Mouse (Mus musculus) stomach, embryonic 16.5 days (tissue): ENCODE results near the gene Chn1. TPM values are rescaled to one million over a fixed set of nuclear protein-coding genes. Genes with fewer than 3 reads are reported as not detected.
A peak's percentile ranks its signal among the peaks of the same experiment; 100 is the strongest.

Experiments used
- ATAC-seq: fragments of 200-750 bp; cut with Nextera tagmentation; 2 replicates; pipeline ENCODE4 v1.8.0; 2017; ENCODE audit warnings: moderate number of reproducible peaks, moderate TSS enrichment; ENCODE audit not compliant: insufficient read depth, low FRiP score
- H3K27ac ChIP-seq: fragments of 300-500 bp; sonication (generic); 2 replicates; pipeline ENCODE4 v1.5.1; 2014; ENCODE audit warnings: low read length
- H3K27me3 ChIP-seq: fragments of 300-500 bp; sonication (generic); 2 replicates; pipeline ENCODE4 v1.6.1; 2014; ENCODE audit warnings: low read length, control low read depth, mixed read lengths; ENCODE audit not compliant: control insufficient read depth, insufficient read depth
- H3K36me3 ChIP-seq: fragments of 300-500 bp; sonication (generic); 2 replicates; pipeline ENCODE4 v1.6.1; 2014; ENCODE audit warnings: low read length; ENCODE audit not compliant: control insufficient read depth, insufficient read depth
- H3K4me1 ChIP-seq: fragments of 300-500 bp; sonication (generic); 2 replicates; pipeline ENCODE4 v1.6.1; 2014; ENCODE audit warnings: low read length, control low read depth, mixed read lengths; ENCODE audit not compliant: control insufficient read depth, insufficient read depth
- H3K4me2 ChIP-seq: fragments of 300-500 bp; sonication (generic); 2 replicates; pipeline ENCODE4 v1.6.1; 2014; ENCODE audit warnings: low read depth, low read length, mixed read lengths
- H3K4me3 ChIP-seq: fragments of 300-500 bp; sonication (generic); replicated peaks from 2 replicates; pipeline ENCODE4 v1.5.1; 2014; ENCODE audit warnings: mild to moderate bottlenecking, low read length
- H3K9ac ChIP-seq: fragments of 300-500 bp; sonication (generic); 2 replicates; pipeline ENCODE4 v1.6.1; 2014; ENCODE audit warnings: low read length
- H3K9me3 ChIP-seq: fragments of 300-500 bp; sonication (generic); replicated peaks from 2 replicates; pipeline ENCODE4 v1.6.1; 2016; ENCODE audit warnings: low read length, control low read depth; ENCODE audit not compliant: control insufficient read depth
- WGBS: fragments of 180-500 bp; shearing (Covaris S2); extraction: QIAGEN DNeasy Blood & Tissue Kit; methylation state at CpG from one replicate; pipeline ENCODE4 v1.1.7; 2014; 5-methylcytosine and 5-hydroxymethylcytosine counted together
- polyA plus RNA-seq: library from polyadenylated mRNA; unstranded; fragments of >200 nt; fragmentation: Nextera tagmentation; extraction: Ambion mirVana; gene quantifications from 2 replicates; pipeline ENCODE4 v1.2.1, GENCODE M21; 2015

The Chn1 gene
- polyA plus RNA-seq, 1 experiment from 2014 or later = 13.1 TPM

GRCm38 (mm10) chr2:73609067-73609723 lies 166.0 kb downstream of the Chn1 start:
- Histone ChIP-seq H3K27me3 (no peaks in the 10 kb centered on the region), H3K4me1 (no peaks in the 10 kb centered on the region), H3K36me3 (no peaks in the 10 kb centered on the region), H3K27ac (no peak overlapping the region), H3K4me3 (no peak overlapping the region), H3K9ac (no peak overlapping the region), H3K4me2 (no peak overlapping the region), H3K9me3 (no peaks in the 10 kb centered on the region)
- peak; percentile 58; the same call in 1 of the 2 replicates for ATAC-seq
- 67% methylated on average over 5 of the region's 5 CpGs for WGBS

GRCm38 (mm10) chr2:73608391-73608790 lies 166.8 kb downstream of the Chn1 start:
- H3K4me3 ChIP-seq = no peak overlapping the region
- ATAC-seq = no peak
- no peaks in the 10 kb centered on the region for H3K27me3 ChIP-seq
- 68% methylated on average over 6 of the region's 6 CpGs for WGBS
- H3K27ac ChIP-seq = no peak overlapping the region
- no peaks in the 10 kb centered on the region for H3K36me3 ChIP-seq
- H3K9me3 ChIP-seq = no peaks in the 10 kb centered on the region
- H3K4me1 ChIP-seq = no peaks in the 10 kb centered on the region
- no peak overlapping the region for H3K9ac ChIP-seq
- H3K4me2 ChIP-seq = no peak overlapping the region

GRCm38 (mm10) chr2:73607609-73608008 lies 167.5 kb downstream of the Chn1 start:
- H3K27ac ChIP-seq = no peak overlapping the region
- WGBS = 35% methylated on average over 4 of the region's 4 CpGs
- no peaks in the 10 kb centered on the region for H3K4me1 ChIP-seq
- no peak overlapping the region for H3K4me3 ChIP-seq
- no peaks in the 10 kb centered on the region for H3K27me3 ChIP-seq
- no peaks in the 10 kb centered on the region for H3K9me3 ChIP-seq
- no peak for ATAC-seq
- no peak overlapping the region for H3K4me2 ChIP-seq
- no peaks in the 10 kb centered on the region for H3K36me3 ChIP-seq
- 0 out of 2 replicates have a peak overlapping the region, but pooled peaks have one; percentile 14 for H3K9ac ChIP-seq

GRCm38 (mm10) chr2:73607146-73607545 lies 168.0 kb downstream of the Chn1 start:
- Histone ChIP-seq H3K27me3 (no peaks in the 10 kb centered on the region), H3K4me2 (no peak overlapping the region), H3K9ac (no peak overlapping the region), H3K4me1 (no peaks in the 10 kb centered on the region), H3K36me3 (no peaks in the 10 kb centered on the region), H3K4me3 (no peak overlapping the region), H3K9me3 (no peaks in the 10 kb centered on the region), H3K27ac (no peak overlapping the region)
- WGBS = 61% methylated on average over 2 of the region's 2 CpGs
- ATAC-seq = no peak

GRCm38 (mm10) chr2:73606616-73607015 lies 168.5 kb downstream of the Chn1 start:
- H3K27ac ChIP-seq = no peak overlapping the region
- no peaks in the 10 kb centered on the region for H3K36me3 ChIP-seq
- H3K9me3 ChIP-seq = no peaks in the 10 kb centered on the region
- ATAC-seq = no peak
- no peak overlapping the region for H3K9ac ChIP-seq
- H3K4me2 ChIP-seq = no peak overlapping the region
- no peak overlapping the region for H3K4me3 ChIP-seq
- WGBS = 93% methylated on average over 6 of the region's 6 CpGs
- no peaks in the 10 kb centered on the region for H3K27me3 ChIP-seq
- H3K4me1 ChIP-seq = no peaks in the 10 kb centered on the region

GRCm38 (mm10) chr2:73605077-73605476 lies 170.1 kb downstream of the Chn1 start:
- Histone ChIP-seq H3K4me1 (no peaks in the 10 kb centered on the region), H3K9me3 (no peaks in the 10 kb centered on the region), H3K4me2 (no peak overlapping the region), H3K4me3 (no peak overlapping the region), H3K27ac (no peak overlapping the region), H3K27me3 (no peaks in the 10 kb centered on the region), H3K36me3 (no peaks in the 10 kb centered on the region), H3K9ac (no peak overlapping the region)
- 65% methylated on average over 8 of the region's 8 CpGs for WGBS
- no peak for ATAC-seq

- no peak overlapping the region for H3K9ac ChIP-seq
- no peak for ATAC-seq
- no peaks in the 10 kb centered on the region for H3K27me3 ChIP-seq
- no peaks in the 10 kb centered on the region for H3K9me3 ChIP-seq
- H3K4me2 ChIP-seq = no peak overlapping the region
- no peaks in the 10 kb centered on the region for H3K4me1 ChIP-seq
- H3K4me3 ChIP-seq = no peak overlapping the region
- 85% methylated on average over 2 of the region's 2 CpGs for WGBS
- H3K36me3 ChIP-seq = no peaks in the 10 kb centered on the region
- H3K27ac ChIP-seq = no peak overlapping the region
Observed at GRCm38 (mm10) chr2:73604579-73604978, 170.6 kb downstream of the Chn1 start.

- no peaks in the 10 kb centered on the region for H3K36me3 ChIP-seq
- no peaks in the 10 kb centered on the region for H3K9me3 ChIP-seq
- no peak for ATAC-seq
- no peaks in the 10 kb centered on the region for H3K27me3 ChIP-seq
- H3K27ac ChIP-seq = no peak overlapping the region
- H3K4me2 ChIP-seq = no peak overlapping the region
- 63% methylated on average over 2 of the region's 2 CpGs for WGBS
- H3K4me3 ChIP-seq = no peak overlapping the region
- H3K9ac ChIP-seq = no peak overlapping the region
- 0 out of 2 replicates have a peak, but pooled peaks cover 3% of the 10 kb centered on the region for H3K4me1 ChIP-seq
Observed at GRCm38 (mm10) chr2:73600650-73601049, 174.5 kb downstream of the Chn1 start.

GRCm38 (mm10) chr2:73597772-73598171 lies 177.4 kb downstream of the Chn1 start:
- Histone ChIP-seq H3K9ac (no peak overlapping the region), H3K9me3 (no peaks in the 10 kb centered on the region), H3K36me3 (no peaks in the 10 kb centered on the region), H3K4me2 (no peak overlapping the region), H3K4me1 (peaks cover 3% of the 10 kb centered on the region; the same call in 1 of the 2 replicates), H3K27ac (no peak overlapping the region), H3K4me3 (no peak overlapping the region), H3K27me3 (no peaks in the 10 kb centered on the region)
- WGBS = 92% methylated on average over 11 of the region's 11 CpGs
- no peak for ATAC-seq
